Mouse (Mus musculus) NIH3T3 (cell line): ENCODE measurements around the gene Gm42715.

Source experiments
- DNase-seq: peaks from one replicate; pipeline ENCODE4 v3.0.0-alpha.2; 2012; ENCODE audit warnings: low read depth

Gm42715 gene

DNA sequence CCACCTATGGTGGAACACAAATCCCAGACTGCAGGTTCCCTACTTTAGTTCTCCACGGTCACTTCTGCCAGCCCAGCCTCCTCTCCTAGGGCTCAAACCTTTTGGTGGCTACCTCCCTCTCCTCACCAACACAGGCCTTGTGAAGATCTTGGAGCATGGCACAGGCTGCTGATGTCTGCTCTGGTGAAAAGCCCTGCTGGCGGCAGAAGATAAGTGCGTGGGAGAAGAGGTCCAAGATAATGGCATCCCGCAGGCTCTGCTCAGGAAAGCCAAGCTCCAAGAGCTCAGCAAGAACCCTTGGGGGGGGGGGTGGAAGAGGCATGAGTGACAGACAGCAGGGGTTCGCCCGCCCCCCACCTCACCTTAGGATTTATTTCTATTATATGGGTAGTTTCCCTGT is 66.8 kb downstream of the Gm42715 start:
- DNase-seq: no peak

DNA sequence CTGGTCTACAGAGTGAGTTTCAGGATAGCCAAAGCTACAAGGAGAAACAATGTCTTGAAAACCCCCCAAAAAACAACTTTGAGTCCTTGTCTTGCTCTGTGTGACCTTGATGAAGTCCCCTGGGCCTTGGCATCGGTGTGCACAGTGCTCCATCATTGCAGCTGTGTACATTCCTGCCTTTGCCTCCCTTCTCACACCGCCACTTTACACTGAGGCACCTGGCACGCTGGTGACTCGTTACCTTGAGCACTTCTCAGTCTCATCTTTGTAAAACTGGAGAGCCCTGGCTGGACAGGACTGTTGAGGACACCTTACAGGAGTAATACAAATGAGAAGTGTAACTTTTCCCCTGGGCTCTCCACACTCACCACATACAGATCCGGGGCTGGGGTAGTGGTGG is 67.8 kb downstream of the Gm42715 start:
- DNase-seq: no peak

DNA sequence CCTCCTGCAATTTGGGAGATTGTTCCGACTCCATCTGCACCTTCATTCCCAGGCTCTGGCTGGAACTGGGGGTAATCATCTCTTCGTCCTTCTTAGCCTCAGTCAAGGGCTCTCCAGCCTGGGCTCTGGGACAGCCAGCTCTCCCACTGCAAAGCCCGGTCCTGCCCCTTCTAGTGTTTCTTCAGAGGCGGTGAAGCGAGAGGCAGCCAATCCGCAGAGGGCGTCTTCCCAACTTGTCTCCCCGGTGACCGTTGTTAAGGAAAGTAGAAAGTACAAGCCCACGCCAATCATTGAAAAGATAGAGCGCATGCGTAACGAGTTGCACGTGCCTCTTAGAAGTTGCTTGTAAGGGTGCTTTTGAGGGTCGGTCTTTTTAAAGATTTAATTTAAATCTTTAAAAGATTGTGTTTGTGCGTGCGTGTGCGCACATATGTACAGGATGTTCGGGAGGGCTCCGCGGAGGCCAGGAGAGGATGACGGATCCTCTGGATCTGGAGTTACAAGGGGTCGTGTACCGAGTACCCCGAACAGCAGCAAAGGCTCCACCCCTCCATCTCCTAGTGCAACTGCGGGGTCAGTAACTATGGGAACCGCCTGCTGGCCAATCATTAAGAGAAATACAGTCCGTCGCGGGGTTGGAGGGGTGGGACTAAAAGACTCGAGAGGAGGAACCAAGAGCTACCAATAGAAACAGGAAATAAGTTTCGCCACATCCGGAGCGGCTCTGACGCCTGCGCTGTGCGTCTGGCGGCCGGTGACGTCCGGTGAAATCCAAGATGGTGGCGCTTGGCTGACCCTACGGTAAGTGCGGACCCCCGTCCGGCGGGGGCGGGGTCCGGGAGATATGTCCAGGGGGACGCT is 68.9 kb downstream of the Gm42715 start, which contains the start of the genes Ccdc189 and Rnf40:
Gene Ccdc189 (minus strand): TSS at position 585 of the 861 bp plus-strand sequence.
Gene Rnf40 (plus strand): TSS at position 757 of the 861 bp plus-strand sequence.
- DNase-seq: peak; percentile 95

DNA sequence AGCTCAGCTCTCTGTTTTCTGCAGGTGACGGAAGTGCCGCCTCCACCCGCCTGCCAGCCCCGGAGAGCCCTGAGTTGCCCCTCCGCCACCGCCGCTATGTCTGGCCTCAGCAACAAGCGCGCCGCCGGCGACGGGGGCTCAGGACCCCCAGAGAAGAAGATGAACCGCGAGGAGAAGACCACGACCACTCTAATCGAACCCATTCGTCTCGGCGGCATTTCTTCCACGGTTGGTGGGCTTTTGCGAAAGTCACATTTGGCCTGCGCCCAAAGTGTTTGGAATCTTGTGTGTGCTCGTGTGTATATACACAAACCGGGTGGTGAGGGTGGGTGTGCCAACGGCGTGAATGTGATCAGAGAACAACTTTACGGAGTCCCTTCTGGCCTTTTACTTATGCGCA is 69.5 kb downstream of the Gm42715 start:
- peak; percentile 9 for DNase-seq

DNA sequence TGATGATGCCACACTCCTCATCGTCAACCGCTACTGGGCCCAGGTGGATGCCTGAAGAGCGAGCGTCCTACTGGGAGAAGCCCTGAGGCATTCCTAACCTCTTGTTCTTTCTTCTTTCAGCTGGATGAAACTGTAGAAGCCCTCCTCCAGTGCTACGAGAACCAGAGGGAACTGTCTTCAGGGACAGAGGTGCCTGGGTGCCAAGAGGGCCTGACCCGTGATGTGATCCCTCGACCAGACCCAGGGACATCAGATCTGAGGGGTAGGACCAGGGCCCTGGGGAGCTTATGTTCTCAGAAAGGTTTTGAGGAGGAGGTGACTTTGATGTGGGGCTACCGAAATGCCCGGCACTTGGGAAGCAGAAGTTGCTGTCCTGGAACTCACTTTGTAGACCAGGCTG is 70.3 kb downstream of the Gm42715 start:
- DNase-seq: no peak

DNA sequence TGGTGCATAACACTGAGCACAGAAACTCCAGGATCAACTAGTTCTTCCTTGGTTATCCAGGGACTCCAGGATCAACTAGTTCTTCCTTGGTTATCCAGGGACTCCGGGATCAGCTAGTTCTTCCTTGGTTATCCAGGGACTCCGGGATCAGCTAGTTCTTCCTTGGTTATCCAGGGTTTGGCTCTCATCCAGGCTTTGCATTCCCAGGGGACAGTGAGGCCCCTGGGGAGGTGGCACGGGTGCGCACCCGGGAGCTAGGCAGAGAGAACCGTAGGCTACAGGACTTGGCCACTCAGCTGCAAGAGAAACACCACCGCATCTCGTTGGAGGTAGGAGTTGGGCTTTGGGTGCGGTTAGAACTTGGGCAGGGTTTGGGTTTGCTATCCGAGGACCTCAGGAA is 71.7 kb downstream of the Gm42715 start:
- DNase-seq: no peak

DNA sequence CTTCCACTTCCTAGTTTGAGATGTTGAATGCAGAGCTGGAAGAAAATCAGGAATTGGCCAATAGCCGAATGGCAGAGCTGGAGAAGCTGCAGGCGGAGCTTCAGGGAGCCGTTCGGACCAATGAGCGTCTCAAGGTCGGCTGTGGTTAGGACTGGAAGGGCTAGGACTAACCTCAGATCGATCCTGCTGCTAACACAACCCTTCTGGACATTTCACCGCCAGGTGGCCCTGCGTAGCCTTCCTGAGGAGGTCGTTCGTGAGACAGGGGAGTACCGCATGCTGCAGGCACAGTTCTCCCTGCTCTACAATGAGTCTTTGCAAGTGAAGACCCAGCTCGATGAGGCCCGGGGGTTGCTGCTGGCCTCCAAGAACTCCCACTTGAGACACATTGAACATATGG is 73.2 kb downstream of the Gm42715 start:
- no peak for DNase-seq

DNA sequence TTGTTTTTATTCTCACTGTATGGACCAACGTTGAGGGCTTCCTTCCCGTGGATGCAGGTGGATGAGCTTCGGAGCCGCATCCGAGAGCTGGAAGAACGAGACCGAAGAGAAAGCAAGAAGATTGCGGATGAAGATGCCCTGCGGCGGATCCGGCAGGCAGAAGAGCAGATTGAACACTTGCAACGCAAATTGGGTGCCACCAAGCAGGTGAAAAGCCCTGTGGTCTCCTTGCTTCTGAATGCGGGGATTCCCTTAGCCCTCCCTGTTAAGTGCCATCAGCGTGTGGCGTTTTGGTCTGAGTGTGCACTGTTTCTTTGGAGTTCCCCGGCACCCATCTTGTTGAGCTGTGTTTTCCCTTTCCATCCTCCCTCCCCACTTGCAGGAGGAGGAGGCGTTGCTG is 77.4 kb downstream of the Gm42715 start:
- no peak for DNase-seq

DNA sequence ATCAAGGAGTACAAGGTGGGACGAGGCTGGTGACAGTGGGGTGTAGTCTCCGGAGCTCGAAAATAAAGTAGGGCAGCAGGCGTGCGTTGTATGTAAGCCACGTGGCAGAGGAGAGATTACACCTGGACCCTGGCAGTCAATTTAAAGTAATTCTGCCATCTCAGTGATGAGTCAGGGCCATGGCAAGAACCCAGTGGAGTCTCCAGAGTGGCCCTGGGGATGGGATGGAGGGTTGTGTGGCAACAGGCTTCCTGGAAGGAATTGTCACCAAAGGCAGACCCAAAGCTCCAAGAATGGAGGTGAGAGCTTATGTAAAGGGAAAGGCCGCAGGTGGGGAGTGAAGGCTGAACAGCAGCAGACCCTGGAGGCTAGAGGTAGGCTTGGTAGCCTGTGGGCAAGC is 81.2 kb downstream of the Gm42715 start:
- DNase-seq: no peak

DNA sequence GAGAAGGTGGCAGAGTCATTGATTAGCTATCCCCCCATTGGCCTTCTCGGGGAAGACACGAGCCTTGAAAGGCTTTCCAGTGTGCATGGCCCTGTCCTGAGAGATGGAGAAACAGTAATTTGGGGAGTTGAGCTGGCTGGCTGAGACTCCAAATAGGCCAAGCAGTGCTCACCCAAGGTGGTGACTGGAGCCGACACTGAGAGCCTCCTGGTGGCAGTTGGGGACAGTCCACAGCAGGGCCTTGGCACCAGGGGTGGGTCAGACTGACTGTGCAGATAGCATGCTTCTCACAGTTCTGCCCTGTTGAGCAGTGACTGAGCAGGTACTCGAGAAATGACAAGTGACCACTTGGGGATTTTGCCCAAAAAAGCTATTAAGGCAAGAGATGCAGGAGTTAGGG is 82.4 kb downstream of the Gm42715 start:
- DNase-seq: no peak

DNA sequence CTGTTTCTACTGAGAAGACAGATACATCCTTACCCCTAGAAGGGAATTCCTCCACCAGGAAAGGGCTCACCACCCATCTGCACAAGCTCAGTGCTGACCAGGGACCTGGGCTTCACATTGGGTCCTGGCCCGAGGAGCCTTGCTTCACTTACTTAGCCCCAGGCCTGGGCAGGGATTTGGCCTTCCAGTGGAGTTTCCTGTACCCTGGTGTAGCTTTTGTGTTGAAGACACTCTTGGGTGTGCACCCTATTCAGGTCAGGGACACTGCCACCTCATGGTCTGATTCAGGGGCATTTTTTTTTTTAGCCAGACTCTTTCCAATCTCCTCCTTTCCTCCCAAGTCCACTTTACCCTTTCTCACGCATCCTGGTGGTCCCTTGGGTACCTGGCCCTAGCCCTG is 83.5 kb downstream of the Gm42715 start:
- DNase-seq: no peak

DNA sequence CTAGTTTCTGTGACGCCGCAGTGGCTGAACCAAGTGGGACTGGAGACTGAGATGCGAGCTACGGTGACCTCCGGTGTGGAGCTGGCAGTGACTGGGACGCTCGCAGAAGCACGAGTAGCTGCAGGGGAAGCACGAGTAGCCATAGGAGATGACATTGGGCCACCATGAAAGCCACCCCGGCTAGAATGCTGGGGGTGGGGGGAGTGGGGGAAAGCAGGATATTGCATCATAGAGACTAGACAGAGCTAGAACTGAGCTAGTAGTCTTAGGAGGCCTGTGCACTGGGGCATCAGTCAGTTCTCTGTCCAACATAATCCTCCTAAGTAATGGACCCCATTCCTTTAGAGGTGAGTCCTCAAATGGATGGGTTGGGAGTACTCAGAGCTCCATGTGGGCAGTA is 84.9 kb downstream of the Gm42715 start:
- no peak for DNase-seq

DNA sequence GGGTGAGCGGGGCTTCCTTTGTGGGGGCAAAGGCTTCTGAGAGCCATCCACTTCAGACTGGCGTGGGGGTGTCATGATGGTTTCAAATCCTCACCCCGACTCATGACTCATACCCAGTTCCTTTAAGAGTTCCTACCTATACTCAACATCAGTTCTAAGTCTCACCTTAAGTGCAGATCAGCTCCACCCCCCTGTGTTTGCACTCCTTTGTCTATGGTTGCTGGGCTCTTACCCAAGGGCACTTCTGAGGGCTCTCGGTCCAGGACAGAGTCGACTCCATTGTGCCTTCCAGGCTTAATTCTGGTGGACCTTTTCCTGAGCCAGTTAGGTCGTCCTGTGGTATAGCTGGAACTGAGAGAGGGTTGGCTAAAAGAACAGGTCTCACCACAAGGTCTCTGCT is 87.8 kb downstream of the Gm42715 start:
- no peak for DNase-seq

DNA sequence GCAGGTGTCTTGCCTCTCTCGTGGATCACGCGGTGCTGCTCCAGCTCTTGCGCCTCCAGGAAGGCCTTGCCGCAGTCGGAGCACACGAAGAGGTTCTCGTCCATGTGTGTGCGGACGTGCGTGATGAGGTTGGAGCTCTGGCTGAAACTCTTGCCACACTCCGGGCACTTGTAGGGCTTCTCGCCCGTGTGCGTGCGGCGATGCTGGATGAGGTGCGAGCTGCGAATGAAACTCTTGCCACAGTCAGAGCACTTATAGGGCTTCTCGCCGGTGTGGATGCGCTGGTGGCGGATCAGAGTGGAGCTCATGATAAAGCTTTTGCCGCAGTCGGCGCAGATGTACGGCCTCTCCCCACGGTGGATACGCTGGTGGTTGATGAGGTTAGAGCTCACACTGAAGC is 91.6 kb downstream of the Gm42715 start:
- no peak for DNase-seq

DNA sequence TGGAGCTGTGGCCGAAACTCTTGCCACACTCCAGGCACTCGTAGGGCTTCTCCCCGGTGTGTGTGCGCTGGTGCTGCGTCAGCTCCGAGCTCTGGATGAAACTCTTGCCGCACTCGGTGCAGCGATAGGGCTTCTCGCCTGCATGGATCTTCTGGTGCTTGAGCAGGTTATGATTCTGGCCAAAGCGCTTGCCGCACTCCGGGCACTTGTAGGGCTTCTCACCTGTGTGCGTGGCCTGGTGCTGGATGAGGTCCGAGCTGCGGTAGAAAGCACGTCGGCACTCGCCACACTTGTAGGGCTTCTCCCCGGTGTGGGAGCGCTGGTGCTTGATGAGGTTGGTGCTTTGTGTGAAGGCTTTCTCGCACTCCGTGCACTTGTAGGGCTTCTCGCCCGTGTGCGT is 92.2 kb downstream of the Gm42715 start:
- DNase-seq: no peak

DNA sequence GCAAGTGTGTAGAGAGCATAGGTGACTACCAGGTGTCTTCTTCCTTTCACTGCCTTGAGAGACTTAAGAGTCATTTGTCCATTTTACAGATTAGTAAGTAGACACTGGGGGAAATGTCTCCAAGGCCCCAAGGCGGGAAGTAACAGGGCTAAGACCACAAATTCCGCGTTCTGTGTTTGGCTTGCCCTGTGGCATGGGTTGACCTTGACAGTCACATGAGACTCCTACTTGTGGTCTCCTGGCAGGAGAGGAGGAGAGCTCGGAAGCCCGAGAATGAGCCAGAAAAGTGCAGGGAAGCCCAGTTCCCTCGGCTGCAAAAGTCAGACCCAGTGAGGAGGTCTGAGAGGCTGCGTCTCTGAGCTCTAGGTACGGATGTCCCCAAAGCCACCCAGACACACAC is 94.1 kb downstream of the Gm42715 start:
- no peak for DNase-seq

DNA sequence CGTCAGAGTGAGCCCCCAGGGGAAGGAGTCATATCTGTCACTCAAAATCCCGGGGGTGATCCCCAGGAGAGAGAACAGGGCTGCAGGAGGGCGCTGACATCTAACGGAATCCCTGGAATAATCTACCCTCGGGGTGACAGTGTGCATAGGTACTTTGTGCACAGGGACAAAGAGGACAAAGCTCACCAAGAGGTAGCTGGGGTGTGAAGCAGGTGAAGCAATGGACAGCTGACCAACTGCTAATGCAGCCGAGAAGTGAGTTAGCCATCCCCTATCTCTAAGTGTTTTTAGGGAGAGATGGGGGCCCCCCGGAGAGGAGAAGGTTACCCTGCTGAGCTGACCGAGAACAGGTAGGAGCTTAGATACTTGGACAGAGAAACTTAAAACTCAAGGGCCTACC is 94.7 kb downstream of the Gm42715 start:
- DNase-seq: no peak

DNA sequence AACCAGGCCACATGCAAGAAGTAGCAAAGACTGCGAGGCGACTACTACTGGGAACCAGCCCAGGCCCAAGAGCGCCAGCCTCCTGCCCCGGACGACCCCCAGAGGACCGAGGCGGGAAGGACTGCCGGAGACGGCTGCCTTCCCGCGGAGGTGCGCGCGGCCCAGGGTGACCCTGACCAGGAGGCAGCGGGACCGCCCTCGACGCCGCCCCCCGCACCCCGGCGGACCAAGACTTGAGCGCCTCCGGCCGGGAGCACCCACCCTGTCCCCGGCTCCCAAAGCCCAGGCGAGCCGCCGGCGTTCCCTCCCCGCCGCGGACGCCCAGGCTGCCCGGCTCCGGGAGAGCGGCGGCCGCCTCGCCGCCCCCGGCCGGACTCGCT is 95.1 kb downstream of the Gm42715 start:
- peak; percentile 63 for DNase-seq

DNA sequence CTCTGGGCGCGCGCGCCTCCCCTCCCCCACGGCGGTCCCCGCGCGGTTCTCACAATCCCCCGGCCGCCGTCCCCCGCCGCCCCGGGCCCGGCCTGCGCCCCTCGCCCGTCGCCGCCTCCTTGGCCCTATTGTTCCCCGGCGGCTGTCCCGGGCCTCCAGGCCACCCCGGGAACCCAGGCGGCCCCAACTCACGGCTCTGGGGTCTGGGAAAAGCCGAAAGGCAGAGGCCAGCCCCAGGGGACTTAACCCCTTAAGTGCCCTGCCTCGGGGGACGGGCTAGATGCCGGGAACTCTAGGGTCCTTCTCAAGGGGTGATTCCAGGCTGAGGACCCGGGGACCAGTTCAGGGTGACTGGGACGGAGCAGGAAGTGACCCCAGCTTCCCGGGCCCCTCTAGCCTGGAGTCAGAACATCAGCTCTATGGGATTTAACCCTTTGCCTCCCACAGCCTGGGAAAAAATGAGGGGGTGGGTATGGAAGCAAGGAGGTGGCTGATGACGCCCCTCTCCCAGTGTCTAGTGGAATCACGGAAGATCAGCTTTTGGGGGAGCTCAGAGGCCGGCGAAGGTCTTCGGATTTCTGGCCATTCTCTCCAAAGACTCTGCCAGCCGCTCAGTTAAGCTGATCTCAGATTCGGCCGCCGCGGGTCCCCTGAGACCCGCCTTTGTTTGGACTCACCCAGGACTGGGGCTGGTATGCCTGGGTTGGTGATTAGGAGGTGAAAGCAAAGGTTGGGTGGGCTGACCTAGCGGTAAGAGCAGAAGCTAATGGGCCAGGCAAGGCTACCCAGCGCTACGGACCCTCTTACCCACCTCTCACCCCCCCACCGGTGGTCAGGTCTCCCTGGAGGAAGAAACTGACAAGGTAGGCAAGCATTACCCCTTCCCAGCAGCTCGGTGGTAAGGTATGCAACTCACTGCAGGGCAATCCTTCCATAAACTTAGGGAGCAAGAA is 95.8 kb downstream of the Gm42715 start, which contains the start of gene Zfp629:
Gene Zfp629 (minus strand): TSS at position 907 of the 953 bp plus-strand sequence.
- peak; percentile 77 for DNase-seq

DNA sequence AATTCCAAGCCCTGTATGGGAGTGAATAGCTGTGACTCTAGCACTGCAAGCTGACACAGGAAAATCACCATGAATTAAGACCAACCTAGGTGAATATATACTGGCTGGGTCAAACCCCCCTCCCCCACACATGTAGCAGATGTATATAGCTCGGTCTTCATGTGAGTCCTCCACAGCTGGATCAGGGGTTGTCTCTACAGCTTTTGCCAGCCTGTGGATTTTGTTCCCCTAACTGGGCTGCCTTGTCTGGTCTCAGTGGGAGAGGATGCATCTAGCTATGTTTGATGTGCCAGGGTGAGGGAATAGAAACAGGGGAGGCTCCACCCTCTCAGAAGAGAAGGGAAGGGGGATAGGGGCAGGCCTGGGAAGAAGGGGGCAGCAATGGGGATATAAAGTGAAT is 97.0 kb downstream of the Gm42715 start:
- DNase-seq: no peak
